Mouse (Mus musculus) urinary bladder, postnatal 4 days (tissue): ENCODE results near the gene Tmco1.

Experiments
- DNase-seq, 2 experiments: peaks; one replicate each; pipeline ENCODE4 v3.0.0; 2021 to 2022; ENCODE audit warnings: low spot score in 2 of 2

Gene Tmco1

DNA sequence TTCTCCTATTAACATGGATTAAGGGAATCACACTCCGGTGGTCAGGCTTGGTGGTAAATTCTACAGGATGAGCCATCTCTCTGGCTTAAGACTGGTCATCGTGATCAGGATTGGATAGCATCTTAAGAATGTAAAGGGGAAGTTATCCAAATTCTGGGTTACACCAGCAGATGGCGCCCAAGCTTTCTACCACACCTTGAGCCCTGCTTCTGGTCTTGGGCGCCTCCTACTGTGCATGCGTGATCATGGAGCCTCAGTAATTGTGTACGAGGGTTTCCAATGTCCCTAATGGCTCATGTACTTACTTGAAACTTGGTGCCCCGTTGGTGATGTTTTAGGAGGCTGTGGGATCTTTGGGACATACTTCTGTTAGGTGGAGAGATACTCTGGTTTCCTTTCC lies 61.7 kb downstream of the Tmco1 start:
- peak; percentile 67 to 84 for DNase-seq

DNA sequence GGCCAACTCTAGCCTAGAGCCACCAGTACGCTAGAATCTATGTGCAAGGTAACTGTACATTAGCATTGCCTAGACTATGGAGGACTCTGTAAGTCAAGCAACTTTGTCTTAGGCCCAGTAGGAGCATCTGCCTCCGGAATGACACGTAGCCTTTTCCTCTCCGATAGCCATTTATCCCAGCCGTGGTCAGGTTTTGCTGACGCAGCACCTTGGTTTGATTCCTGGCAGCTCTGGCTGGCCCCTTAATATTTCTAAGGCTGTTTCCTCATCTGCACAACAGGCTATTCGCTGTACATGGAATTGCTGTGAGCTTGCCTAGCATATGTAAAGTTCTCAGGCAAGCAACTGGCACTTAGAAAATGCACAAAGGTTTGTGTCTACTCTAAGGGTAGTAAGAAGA lies 64.6 kb downstream of the Tmco1 start:
- no peak for DNase-seq

DNA sequence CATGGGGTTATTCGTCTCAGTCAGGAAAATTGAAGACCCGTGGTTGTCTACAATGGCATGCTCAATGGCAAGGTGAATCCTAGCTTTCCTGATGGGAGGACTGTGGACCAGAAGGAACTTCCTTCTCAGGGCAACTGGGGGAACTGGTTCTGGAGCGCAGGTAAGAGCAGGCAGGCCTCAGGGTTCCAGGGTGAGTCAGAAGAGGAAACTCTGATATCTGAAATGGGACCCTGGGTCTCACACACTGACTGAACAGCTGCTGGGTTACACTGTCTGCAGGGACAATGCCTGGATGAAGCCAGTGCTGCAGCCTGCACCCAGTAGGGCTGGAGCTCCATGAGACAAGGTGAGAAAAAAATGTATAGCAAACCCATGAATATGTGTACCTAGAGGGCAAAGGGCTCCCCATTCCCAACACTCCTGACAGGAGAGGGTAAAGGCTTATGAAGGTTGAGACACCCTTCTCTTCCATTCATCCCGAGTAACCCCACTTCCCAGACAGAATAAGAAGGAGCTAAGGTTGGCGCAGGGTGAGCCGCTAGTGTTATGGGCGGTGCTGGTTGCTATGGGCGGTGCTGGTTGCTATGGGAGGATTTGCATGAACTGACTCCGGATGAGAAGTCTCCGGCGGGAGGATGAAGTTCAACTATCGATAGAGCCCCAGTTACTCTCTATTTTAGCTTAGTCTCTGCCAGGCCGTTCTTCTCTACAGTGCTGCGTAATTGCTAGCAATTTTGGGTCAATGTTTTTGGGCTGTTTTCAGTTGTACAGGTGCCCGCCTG lies 66.0 kb downstream of the Tmco1 start:
- DNase-seq: no peak

DNA sequence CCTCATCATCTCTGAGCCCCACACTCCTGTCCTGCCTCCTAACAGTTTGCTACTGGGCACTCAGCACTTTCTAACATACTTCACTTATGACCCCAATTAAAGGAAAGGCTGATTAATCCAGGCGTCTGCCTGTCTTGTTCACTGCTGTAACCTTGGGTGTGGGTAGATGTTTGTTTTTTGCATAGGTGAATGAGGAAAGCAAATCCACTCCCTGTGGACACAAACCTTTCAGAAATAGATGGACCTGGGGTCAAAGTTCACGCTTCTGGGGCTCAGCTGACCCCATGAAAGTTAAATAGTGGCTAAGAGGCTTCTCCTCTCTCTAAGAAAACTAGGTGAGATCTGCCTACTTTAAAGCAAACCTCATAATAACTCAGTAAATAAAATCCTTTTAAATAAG lies 66.8 kb downstream of the Tmco1 start:
- no peak for DNase-seq

DNA sequence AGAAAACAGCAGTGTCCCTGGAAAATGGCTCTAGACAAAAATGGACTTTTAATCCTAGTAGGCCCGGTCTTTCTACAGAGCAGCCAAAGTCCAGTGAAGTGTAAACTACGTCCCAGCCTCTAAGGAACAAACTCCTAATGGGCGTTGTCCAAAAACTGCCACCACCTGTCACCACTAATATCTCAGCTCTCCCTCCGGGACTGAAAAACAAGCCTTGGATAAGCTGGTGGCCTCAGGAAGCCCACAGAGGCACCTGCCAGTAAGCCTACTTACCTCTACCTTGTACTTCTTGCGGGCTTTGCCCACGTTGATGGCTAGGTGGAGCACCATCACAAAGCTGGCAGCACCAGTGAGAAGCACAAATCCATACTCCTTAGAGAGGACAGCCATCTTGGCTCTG lies 69.8 kb downstream of the Tmco1 start:
- DNase-seq: no peak

DNA sequence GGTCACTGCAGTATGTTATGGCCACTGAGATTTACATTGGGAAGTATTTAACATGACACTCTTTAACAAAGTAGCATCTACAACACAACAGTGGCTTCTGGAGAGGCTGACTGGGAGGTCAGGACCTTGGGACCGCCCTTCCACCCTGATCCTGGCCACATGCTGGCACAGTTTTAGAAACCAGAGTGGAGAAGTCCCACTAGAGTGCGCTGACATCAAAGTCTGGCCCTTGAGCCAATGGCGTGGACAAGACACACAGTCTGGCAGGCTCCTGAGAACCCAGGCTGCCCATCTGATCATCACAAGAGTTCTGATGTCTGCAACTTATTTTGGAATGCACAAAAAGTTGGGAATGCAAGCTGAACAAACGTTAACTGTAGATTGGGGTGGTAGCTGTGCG lies 71.6 kb downstream of the Tmco1 start:
- no peak for DNase-seq

DNA sequence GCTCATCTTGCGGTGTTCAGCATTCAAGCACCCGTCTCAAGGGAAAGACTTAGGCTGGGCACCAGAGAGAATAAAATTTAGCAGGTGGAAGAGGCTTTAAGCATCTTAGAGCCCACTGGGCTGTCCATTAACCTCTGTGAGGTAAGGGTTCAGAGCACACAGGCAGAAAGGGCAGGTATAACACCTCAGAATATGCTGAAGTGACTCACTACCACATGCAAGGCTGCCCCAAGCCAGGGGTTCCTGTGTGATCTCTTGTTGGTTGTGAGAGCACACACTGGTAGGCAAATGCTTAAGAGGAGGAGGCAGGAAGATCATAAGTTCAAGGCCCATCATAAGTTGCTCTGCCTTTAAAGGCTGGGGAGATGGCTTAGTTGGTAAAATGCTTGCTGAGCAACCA lies 72.0 kb downstream of the Tmco1 start:
- no peak for DNase-seq

DNA sequence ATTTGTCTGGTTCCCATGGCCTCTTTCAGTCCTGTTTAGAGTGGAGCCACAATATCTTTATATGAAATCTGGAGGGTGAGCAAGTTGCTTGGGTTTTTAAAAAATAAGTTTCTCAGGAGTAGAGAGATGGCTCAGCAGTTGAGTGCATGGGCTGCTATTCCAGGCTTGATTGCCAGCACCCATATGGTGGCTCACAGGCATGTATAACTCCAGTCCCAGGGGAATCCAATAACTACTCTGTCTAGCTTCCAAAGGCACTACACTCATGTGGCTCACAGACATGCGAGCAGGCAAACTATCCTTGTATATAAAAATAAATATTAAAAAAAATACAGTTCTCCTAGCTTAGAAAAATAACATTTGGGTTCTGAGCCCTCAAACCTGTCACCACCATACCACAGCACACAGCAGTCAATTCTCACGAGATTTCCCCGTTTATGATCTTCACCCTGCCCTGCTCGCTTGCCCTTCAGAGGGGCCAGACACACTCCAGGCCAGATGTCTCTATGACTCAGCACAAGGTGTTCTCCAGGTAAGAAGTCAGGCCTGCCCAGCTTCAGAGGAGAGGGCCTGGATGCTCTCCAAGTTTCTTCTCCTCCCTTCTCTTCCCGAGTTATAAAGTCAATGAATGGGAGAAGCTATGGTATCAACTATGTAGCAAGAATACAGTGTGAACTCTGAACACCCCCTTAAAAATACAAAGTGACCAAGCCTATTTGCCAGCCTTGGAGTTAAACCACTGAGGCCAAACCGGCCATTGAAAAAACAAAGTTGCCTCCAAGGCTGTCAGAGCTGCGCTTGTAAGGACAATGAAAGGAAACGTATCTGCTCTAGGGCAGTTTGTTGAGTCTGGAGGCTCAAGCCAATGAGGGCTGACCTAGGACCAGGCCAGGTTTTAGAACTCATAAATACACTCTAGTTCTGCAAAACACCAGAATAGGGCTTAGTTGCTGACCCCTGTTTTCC lies 73.2 kb downstream of the Tmco1 start:
- no peak for DNase-seq

DNA sequence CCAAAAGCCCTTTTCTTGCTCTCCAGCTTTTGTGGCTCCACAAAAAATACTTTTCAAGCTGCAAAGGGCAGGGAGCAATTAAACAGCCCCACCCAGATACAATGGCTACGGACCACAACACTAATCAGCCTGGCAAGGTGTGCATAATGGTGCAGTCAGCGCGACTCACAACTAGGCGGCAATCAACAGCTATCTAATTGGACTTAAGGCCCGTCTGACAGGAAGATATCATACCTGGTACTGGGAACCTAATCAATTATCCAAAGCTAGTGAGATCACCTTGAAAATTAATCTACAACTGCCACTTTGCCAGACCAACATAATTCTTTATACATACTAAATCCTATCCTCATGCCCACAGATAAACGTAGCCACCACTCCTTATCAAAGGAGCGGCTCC lies 74.1 kb downstream of the Tmco1 start:
- DNase-seq: no peak

DNA sequence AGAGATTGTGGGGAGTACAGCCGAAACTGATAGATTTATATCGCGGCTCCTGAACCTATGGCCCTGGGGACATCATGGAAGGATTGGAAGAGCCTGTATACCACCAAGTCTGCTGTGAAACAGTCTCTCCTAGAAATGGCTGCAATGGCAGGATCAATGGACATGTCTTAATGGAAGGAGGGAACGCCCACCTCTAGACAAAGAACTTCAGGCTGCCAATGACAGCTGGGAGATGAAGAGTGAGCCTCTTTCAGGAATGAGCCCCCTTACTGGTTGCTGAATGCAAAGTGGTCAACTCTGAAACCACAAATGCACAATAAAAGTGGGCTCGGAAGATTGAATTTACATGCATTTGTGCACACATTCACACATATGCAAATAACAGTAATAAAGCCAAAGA lies 74.6 kb downstream of the Tmco1 start:
- no peak for DNase-seq

DNA sequence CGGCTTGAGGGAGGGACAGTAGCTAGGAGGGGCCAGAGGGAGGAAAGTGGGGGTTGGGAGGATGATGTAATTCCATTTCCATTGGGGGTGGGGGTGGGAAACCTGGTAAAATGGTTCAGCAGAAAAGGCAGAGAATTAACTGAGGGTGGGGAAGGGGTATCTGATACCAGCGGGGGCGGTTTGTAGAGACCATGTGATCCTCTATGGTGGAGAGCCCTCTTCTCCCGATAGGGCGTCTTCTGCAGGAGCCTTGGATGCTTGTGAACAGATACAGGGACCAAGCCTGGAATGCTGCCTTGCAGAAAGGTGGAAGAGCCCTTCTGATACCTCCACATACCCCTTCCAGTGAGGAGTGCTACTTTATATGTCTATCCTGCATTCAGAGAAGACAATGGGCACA lies 75.0 kb downstream of the Tmco1 start:
- no peak for DNase-seq
